Mouse (Mus musculus) heart, postnatal 0 days (tissue): ENCODE results near the gene Cadm4.

ENCODE experiments used
- CTCF ChIP-seq: IDR thresholded peaks from 2 replicates; pipeline ENCODE4 v1.5.1; 2016; ENCODE audit warnings: antibody characterized with exemption, control low read depth, low read depth
- EP300 ChIP-seq: IDR thresholded peaks from 2 replicates; pipeline ENCODE4 v1.6.1; 2016; ENCODE audit warnings: antibody characterized with exemption, low read depth

- no peak for TF ChIP-seq CTCF
- TF ChIP-seq EP300 = no peak
Observed at GRCm38 (mm10) chr7:24480121-24480941, 1.5 kb upstream of the Cadm4 start.
